Mouse (Mus musculus) neural tube, embryonic 14.5 days (tissue): ENCODE results near the gene Got2. TPM values are rescaled to one million over a fixed set of nuclear protein-coding genes. Genes with fewer than 3 reads are reported as not detected.

Experiments
- ATAC-seq: fragments of 200-750 bp; cut with Nextera tagmentation; 2 replicates; pipeline ENCODE4 v1.8.0; 2017; ENCODE audit warnings: low read depth, mild to moderate bottlenecking, moderate TSS enrichment, moderate library complexity
- H3K27ac ChIP-seq: fragments of 300-500 bp; sonication (generic); 2 replicates; pipeline ENCODE4 v1.5.1; 2014; ENCODE audit warnings: low read depth, mild to moderate bottlenecking, control low read depth, low read length, moderate library complexity, mixed read lengths
- H3K27me3 ChIP-seq: fragments of 300-500 bp; sonication (generic); 2 replicates; pipeline ENCODE4 v1.6.1; 2014; ENCODE audit warnings: low read length; ENCODE audit not compliant: control insufficient read depth, insufficient read depth
- H3K36me3 ChIP-seq: fragments of 300-500 bp; sonication (generic); 2 replicates; pipeline ENCODE4 v1.6.1; 2014; ENCODE audit warnings: low read length, mixed read lengths; ENCODE audit not compliant: control insufficient read depth, insufficient read depth
- H3K4me1 ChIP-seq: fragments of 300-500 bp; sonication (generic); 2 replicates; pipeline ENCODE4 v1.6.1; 2014; ENCODE audit warnings: low read length; ENCODE audit not compliant: control insufficient read depth, insufficient read depth
- H3K4me2 ChIP-seq: fragments of 300-500 bp; sonication (generic); 2 replicates; pipeline ENCODE4 v1.6.1; 2014; ENCODE audit warnings: mild to moderate bottlenecking, low read depth, low read length, control low read depth
- H3K4me3 ChIP-seq: fragments of 300-500 bp; sonication (generic); 2 replicates; pipeline ENCODE4 v1.5.1; 2014; ENCODE audit warnings: low read depth, low read length, control low read depth, mixed read lengths
- H3K9ac ChIP-seq: fragments of 300-500 bp; sonication (generic); replicated peaks from 2 replicates; pipeline ENCODE4 v1.6.1; 2014; ENCODE audit warnings: low read depth, mild to moderate bottlenecking, control low read depth, low read length, mixed read lengths
- H3K9me3 ChIP-seq: fragments of 300-500 bp; sonication (generic); 2 replicates; pipeline ENCODE4 v1.6.1; 2016; ENCODE audit warnings: low read length; ENCODE audit not compliant: control insufficient read depth
- WGBS: fragments of 180-500 bp; shearing (Covaris S2); extraction: QIAGEN DNeasy Blood & Tissue Kit; methylation state at CpG from one replicate; pipeline ENCODE4 v1.1.7; 2014; 5-methylcytosine and 5-hydroxymethylcytosine counted together
- polyA plus RNA-seq: library from polyadenylated mRNA; unstranded; fragments of >200 nt; fragmentation: Nextera tagmentation; extraction: Ambion mirVana; gene quantifications from 2 replicates; pipeline ENCODE4 v1.2.1, GENCODE M21; 2014

The Got2 gene
- polyA plus RNA-seq, 1 experiment from 2014 or later: 104 TPM

DNA sequence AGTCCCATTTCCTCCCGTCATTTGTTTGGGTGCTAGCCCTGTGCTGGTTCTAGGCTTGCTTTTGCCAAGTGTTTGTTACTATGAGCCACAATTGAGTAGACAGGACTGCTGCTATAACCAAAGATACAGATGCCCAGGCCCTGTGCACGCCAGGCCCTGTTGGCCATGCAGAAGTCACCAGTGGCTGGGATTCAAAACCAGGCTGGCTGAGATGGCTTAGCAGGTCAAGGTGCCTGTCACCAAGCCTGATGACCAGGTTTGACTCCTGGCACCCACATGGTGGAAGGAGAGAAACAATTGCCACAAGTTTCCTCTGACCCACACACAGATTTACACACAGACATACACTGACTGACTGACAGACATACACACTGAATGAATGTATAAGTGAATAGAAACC, 38.0 kb downstream of the Got2 start:
- H3K9me3 ChIP-seq: no peaks in the 10 kb centered on the region
- WGBS: 96% methylated on average over 2 of the region's 2 CpGs
- H3K27me3 ChIP-seq: no peaks in the 10 kb centered on the region
- H3K27ac ChIP-seq: no peak overlapping the region
- ATAC-seq: no peak
- no peak overlapping the region for H3K4me2 ChIP-seq
- peaks cover 7% of the 10 kb centered on the region for H3K4me1 ChIP-seq
- peaks cover 5% of the 10 kb centered on the region; the same call in 1 of the 2 replicates for H3K36me3 ChIP-seq
- H3K4me3 ChIP-seq: no peak overlapping the region
- no peak overlapping the region for H3K9ac ChIP-seq

DNA sequence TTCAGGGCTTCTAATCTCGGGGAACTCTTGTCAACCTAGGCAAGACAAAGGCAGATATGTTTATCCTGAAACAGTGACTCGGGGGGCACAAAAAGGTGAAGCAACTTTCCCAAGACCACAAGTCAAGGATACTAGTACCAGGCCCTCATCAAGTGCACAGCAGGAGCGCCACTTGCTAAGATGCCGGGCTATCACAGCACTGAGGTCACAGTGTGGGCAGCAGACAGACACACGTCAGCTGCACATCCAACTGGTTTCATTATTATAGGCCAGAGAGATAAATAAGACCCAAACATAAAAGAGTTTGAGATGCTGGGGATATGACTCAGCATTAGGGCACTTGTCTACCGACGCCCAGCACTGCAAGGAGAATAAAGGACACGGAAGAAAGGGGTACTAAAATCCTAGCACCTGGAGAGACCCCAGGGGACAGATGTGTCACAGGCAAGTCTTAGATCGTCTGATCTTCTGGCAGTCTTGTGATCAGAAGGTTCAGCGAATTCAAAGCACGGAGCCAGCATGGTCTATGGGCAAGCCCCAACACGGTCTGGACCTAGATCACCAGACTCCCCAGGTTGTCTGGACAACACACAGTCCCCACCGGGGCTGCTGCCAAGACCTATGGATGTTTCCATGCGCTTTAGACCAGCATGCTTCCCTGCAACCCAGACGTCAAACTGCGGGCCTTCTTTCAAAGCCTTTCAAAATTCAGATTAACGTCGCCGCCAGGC, 39.4 kb downstream of the Got2 start:
- Histone ChIP-seq H3K4me2 (no peak overlapping the region; the same call in 1 of the 2 replicates), H3K9me3 (no peaks in the 10 kb centered on the region), H3K36me3 (peaks cover 14% of the 10 kb centered on the region), H3K4me1 (peaks cover 7% of the 10 kb centered on the region), H3K27ac (no peak overlapping the region), H3K9ac (no peak overlapping the region), H3K4me3 (no peak overlapping the region), H3K27me3 (no peaks in the 10 kb centered on the region)
- 92% methylated on average over 19 of the region's 19 CpGs for WGBS
- ATAC-seq: no peak

GRCm38 (mm10) chr8:95848061-95848551, 40.2 kb downstream of the Got2 start:
- no peak overlapping the region for H3K9ac ChIP-seq
- H3K27ac ChIP-seq: no peak overlapping the region
- H3K4me2 ChIP-seq: no peak overlapping the region; the same call in 1 of the 2 replicates
- no peaks in the 10 kb centered on the region for H3K27me3 ChIP-seq
- peaks cover 17% of the 10 kb centered on the region for H3K36me3 ChIP-seq
- no peaks in the 10 kb centered on the region for H3K9me3 ChIP-seq
- no peak for ATAC-seq
- H3K4me1 ChIP-seq: peaks cover 7% of the 10 kb centered on the region
- no peak overlapping the region for H3K4me3 ChIP-seq
- 87% methylated on average over 24 of the region's 24 CpGs for WGBS

DNA sequence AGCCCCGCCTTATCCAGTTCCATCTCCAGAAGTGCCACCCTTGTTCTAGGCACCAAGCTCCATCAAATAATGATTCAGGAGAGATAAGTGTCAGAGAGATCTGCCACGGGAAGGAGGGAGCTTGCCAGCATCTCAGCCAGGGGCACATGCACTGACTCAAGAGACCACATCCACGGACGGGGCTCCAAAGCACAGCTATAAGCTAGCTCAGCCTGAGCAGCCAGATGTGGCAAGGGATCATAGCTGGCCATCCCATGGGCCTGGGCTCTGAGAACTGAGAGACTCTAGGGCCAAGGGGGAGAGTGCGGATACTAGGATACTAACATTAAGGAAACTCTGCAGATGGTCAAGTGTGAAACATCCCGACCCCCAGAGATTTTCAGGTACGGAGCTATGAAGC, 43.3 kb downstream of the Got2 start:
- peaks cover 35% of the 10 kb centered on the region for H3K36me3 ChIP-seq
- no peak for ATAC-seq
- no peaks in the 10 kb centered on the region for H3K9me3 ChIP-seq
- H3K4me1 ChIP-seq: no peaks in the 10 kb centered on the region
- 96% methylated on average over 7 of the region's 7 CpGs for WGBS
- no peak overlapping the region for H3K4me2 ChIP-seq
- H3K27ac ChIP-seq: no peak overlapping the region
- no peak overlapping the region for H3K9ac ChIP-seq
- H3K4me3 ChIP-seq: no peak overlapping the region
- H3K27me3 ChIP-seq: no peaks in the 10 kb centered on the region

GRCm38 (mm10) chr8:95843968-95844367, 44.4 kb downstream of the Got2 start:
- ATAC-seq: no peak
- H3K4me1 ChIP-seq: no peaks in the 10 kb centered on the region
- no peak overlapping the region for H3K27ac ChIP-seq
- no peak overlapping the region for H3K4me2 ChIP-seq
- H3K4me3 ChIP-seq: no peak overlapping the region
- WGBS: 94% methylated on average over 6 of the region's 6 CpGs
- H3K36me3 ChIP-seq: peaks cover 38% of the 10 kb centered on the region
- no peak overlapping the region for H3K9ac ChIP-seq
- H3K27me3 ChIP-seq: no peaks in the 10 kb centered on the region
- no peaks in the 10 kb centered on the region for H3K9me3 ChIP-seq

DNA sequence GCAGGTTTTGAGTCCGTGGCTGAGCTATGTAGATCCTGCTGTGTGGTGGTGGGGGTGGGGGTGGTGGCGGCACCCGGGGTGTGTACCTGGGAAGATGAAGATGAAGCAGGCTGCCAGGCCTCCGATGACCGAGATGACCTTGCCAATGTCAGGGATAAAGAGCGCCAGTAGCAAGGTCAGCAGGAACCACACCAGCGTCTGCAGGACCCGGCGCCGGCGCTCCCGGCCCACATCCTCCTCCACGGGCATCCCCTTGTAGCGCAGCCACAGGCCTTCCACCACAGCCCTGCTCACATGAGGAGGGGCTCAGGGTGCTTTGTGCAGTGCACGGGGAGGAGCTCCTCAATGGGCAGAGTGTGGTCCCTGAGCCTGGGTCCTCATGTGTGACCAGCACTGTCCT, 46.9 kb downstream of the Got2 start:
- H3K27ac ChIP-seq: no peak overlapping the region
- no peaks in the 10 kb centered on the region for H3K27me3 ChIP-seq
- H3K4me2 ChIP-seq: no peak overlapping the region
- no peaks in the 10 kb centered on the region for H3K9me3 ChIP-seq
- peaks cover 41% of the 10 kb centered on the region for H3K36me3 ChIP-seq
- H3K9ac ChIP-seq: no peak overlapping the region
- 92% methylated on average over 15 of the region's 15 CpGs for WGBS
- no peaks in the 10 kb centered on the region for H3K4me1 ChIP-seq
- H3K4me3 ChIP-seq: no peak overlapping the region
- no peak for ATAC-seq

DNA sequence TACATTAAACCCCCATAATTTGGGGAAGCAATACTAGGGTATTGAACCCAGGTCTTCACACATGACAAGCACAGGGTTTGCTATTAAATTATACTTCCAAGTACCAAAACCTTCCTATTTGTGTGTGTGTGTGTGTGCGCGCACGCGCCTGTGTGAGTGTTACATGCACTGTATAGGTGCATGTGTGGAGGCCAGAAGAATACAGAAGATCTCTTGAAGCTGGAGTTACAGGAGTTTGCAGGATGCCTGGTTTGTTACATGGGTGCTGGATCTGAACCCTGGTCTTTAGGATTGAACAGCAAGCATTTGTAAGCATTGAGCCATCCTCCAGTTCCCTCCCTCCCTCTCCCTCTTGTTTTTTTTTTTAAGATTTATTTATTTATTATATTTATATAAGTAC, 49.1 kb downstream of the Got2 start:
- Histone ChIP-seq H3K9ac (no peak overlapping the region), H3K4me2 (no peak overlapping the region), H3K36me3 (peaks cover 27% of the 10 kb centered on the region; the same call in 1 of the 2 replicates), H3K27ac (no peak overlapping the region), H3K4me3 (no peak overlapping the region), H3K27me3 (no peaks in the 10 kb centered on the region), H3K9me3 (no peaks in the 10 kb centered on the region), H3K4me1 (no peaks in the 10 kb centered on the region)
- WGBS: over 99% methylated on average over 4 of the region's 4 CpGs
- ATAC-seq: no peak

DNA sequence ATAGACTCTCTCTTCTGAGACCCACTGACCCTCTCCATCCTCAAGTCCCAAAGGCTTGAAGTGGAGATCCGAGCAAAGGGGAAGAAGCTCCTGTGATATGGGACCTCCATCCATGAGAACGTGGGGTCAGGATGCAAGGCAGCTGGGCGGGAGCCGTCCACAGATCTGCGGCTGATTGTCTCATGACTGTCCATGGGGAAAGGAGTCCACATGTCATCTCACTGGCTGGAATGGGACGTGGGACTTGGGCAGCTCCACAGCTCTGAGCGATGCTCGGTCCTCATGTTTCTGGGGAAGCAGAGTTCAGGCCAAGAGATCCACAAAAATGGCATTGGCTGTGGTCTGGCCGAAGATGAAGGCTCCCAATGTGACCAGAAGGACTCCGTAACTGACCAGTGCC, 51.1 kb downstream of the Got2 start:
- Histone ChIP-seq H3K9me3 (no peaks in the 10 kb centered on the region), H3K36me3 (peaks cover 22% of the 10 kb centered on the region; the same call in 1 of the 2 replicates), H3K9ac (no peak overlapping the region), H3K4me2 (no peak overlapping the region), H3K27me3 (no peaks in the 10 kb centered on the region), H3K4me3 (no peak overlapping the region), H3K4me1 (peaks cover 5% of the 10 kb centered on the region; the same call in 1 of the 2 replicates), H3K27ac (no peak overlapping the region)
- WGBS: 93% methylated on average over 10 of the region's 10 CpGs
- ATAC-seq: no peak

GRCm38 (mm10) chr8:95835891-95836290, 52.5 kb downstream of the Got2 start:
- ATAC-seq: no peak
- Histone ChIP-seq H3K4me1 (peaks cover 5% of the 10 kb centered on the region; the same call in 1 of the 2 replicates), H3K4me3 (no peak overlapping the region), H3K27ac (no peak overlapping the region), H3K27me3 (no peaks in the 10 kb centered on the region), H3K36me3 (peaks cover 14% of the 10 kb centered on the region; the same call in 1 of the 2 replicates), H3K4me2 (no peak overlapping the region), H3K9ac (no peak overlapping the region), H3K9me3 (no peaks in the 10 kb centered on the region)
- WGBS: 75% methylated on average over 4 of the region's 4 CpGs
